Mouse (Mus musculus) thymus, adult 2 months (tissue): ENCODE data around the gene Gm10842.

ENCODE experiments used
- CTCF ChIP-seq: fragments of 200-500 bp; IDR thresholded peaks from 2 replicates; pipeline ENCODE4 v1.5.1; 2012; ENCODE audit warnings: mild to moderate bottlenecking, control low read depth, low read length, moderate library complexity, borderline replicate concordance; ENCODE audit not compliant: control insufficient read depth, poor library complexity, insufficient read depth; ENCODE audit errors: extremely low read depth
- POLR2A ChIP-seq: fragments of 200-500 bp; IDR thresholded peaks from 2 replicates; pipeline ENCODE4 v1.6.1; 2012; ENCODE audit warnings: mild to moderate bottlenecking, low read length, control low read depth, moderate library complexity; ENCODE audit not compliant: control insufficient read depth, poor library complexity, insufficient read depth; ENCODE audit errors: extremely low read depth

DNA sequence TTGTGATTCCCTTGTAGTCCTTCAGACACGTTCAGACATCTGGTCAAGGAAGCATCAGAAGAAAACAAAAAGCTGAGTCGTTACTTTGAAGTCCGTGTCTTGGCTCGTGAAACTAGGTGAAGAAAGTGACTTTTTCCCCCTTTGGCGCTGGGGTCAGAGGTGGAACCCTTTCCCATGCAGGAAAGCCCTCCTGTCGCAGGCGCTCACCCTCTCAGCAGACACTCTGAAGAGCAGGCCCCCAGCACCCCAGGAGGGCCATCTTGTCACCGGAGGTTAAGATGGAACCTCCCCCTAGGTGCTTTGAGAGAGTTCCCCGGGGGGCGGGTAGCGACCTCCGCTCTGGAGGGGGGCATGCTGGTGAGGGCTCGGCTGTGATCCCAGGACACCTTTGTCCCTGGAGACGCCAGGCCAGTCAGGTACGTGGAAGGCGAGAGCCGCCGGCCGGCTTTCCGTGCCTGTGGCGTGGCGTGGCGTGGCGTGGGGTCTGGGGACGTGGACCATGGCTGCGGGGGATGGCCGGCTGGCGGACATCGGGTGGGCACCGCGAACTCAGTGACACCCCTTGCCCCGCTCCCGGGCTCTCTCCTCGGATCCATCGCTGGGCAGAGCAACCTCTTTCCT is 33.9 kb downstream of the Gm10842 start:
- TF ChIP-seq CTCF: no peak
- TF ChIP-seq POLR2A: no peak
